Mouse (Mus musculus) left cerebral cortex, postnatal 14 days (tissue): ENCODE results near the gene Timm8b. TPM values are rescaled to one million over a fixed set of nuclear protein-coding genes. Genes with fewer than 3 reads are reported as not detected.

Experiments
- total RNA-seq, 2 experiments: library from RNA; stranded (reverse); gene quantifications; 2 replicates each; pipeline ENCODE4 v1.2.3; 2021

Gene Timm8b
- total RNA-seq, 2 experiments from 2014 or later, result 230 to 244 TPM

Other genes with a start within 250 kb of the Timm8b start
- gene Plet1, start 109.4 kb upstream of the Timm8b start, total RNA-seq, result not detected
- gene Pts, start 75.2 kb upstream of the Timm8b start, total RNA-seq, result 10 to 100 TPM; 35.6 to 41.3 TPM
- gene Il18, start 49.1 kb upstream of the Timm8b start, total RNA-seq, result 10 to 100 TPM; 24.1 to 24.4 TPM
- 1 to 10 TPM; 2.7 to 2.8 TPM for gene Bco2, start 48.7 kb upstream of the Timm8b start, total RNA-seq
- not detected for gene Tex12, start 42.6 kb upstream of the Timm8b start, total RNA-seq
- 100 to 1,000 TPM; 124 to 129 TPM for gene Sdhd, start 98 bp upstream of the Timm8b start, total RNA-seq
- 1 to 10 TPM; 2.1 to 3.2 TPM for gene Pih1d2, start 13.4 kb downstream of the Timm8b start, total RNA-seq
- gene Nkapd1, start 13.6 kb downstream of the Timm8b start, total RNA-seq, result 10 to 100 TPM; 29.2 to 30.0 TPM
- gene Dlat, start 55.9 kb downstream of the Timm8b start, total RNA-seq, result 100 to 1,000 TPM; 128 to 134 TPM
- gene Dixdc1, start 135.6 kb downstream of the Timm8b start, total RNA-seq, result 10 to 100 TPM; 72.5 to 79.2 TPM
- 1 to 10 TPM; 2.0 to 3.1 TPM for gene 2310030G06Rik, start 142.6 kb downstream of the Timm8b start, total RNA-seq
- 100 to 1,000 TPM in 1 of 2 experiments, 10 to 100 TPM in 1; 90.2 to 105 TPM for gene Cryab, start 147.4 kb downstream of the Timm8b start, total RNA-seq
- 1 to 10 TPM; 2.3 to 2.7 TPM for gene Hspb2, start 148.4 kb downstream of the Timm8b start, total RNA-seq
- 1 to 10 TPM; 5.3 to 5.6 TPM for gene Fdxacb1, start 164.3 kb downstream of the Timm8b start, total RNA-seq
- gene Alg9, start 171.1 kb downstream of the Timm8b start, total RNA-seq, result 10 to 100 TPM; 28.8 to 29.9 TPM
- 10 to 100 TPM; 29.2 to 30.4 TPM for gene 1110032A03Rik, start 171.6 kb downstream of the Timm8b start, total RNA-seq
- gene Ppp2r1b, start 241.4 kb downstream of the Timm8b start, total RNA-seq, result 10 to 100 TPM; 19.7 to 21.6 TPM